Mouse (Mus musculus): ENCODE data around the gene Sh2b2.

The Sh2b2 gene

GRCm38 (mm10) chr5:136240381-136240780 lies 6.0 kb downstream of the Sh2b2 start:
- WGBS, result 90% methylated on average over 1 of the region's 1 CpGs

GRCm38 (mm10) chr5:136237607-136238006 lies 8.7 kb downstream of the Sh2b2 start:
- 20% methylated on average over 19 of the region's 19 CpGs for WGBS

GRCm38 (mm10) chr5:136236611-136237010 lies 9.7 kb downstream of the Sh2b2 start:
- 83% methylated on average over 5 of the region's 5 CpGs for WGBS

- 89% methylated on average over 4 of the region's 4 CpGs for WGBS
Observed at GRCm38 (mm10) chr5:136230348-136231035, 15.9 kb downstream of the Sh2b2 start.

- WGBS, result 59% methylated on average over 7 of the region's 7 CpGs
Observed at GRCm38 (mm10) chr5:136226246-136226876, 20.0 kb downstream of the Sh2b2 start.

- 86% methylated on average over 12 of the region's 12 CpGs for WGBS
Observed at GRCm38 (mm10) chr5:136218585-136218984, 27.8 kb downstream of the Sh2b2 start.

- WGBS, result 74% methylated on average over 4 of the region's 4 CpGs
Observed at GRCm38 (mm10) chr5:136217932-136218381, 28.4 kb downstream of the Sh2b2 start.

- WGBS, result 78% methylated on average over 18 of the region's 18 CpGs
Observed at GRCm38 (mm10) chr5:136217004-136217665, 29.2 kb downstream of the Sh2b2 start.

- 45% methylated on average over 5 of the region's 5 CpGs for WGBS
Observed at GRCm38 (mm10) chr5:136215958-136216357, 30.4 kb downstream of the Sh2b2 start.

- 97% methylated on average over 3 of the region's 3 CpGs for WGBS
Observed at GRCm38 (mm10) chr5:136215211-136215610, 31.1 kb downstream of the Sh2b2 start.

- 76% methylated on average over 5 of the region's 5 CpGs for WGBS
Observed at GRCm38 (mm10) chr5:136213716-136214115, 32.6 kb downstream of the Sh2b2 start.

GRCm38 (mm10) chr5:136212716-136213115 lies 33.6 kb downstream of the Sh2b2 start:
- WGBS, result 92% methylated on average over 11 of the region's 11 CpGs

GRCm38 (mm10) chr5:136211341-136212102 lies 34.8 kb downstream of the Sh2b2 start:
- WGBS, result 88% methylated on average over 14 of the region's 14 CpGs

GRCm38 (mm10) chr5:136210549-136210948 lies 35.8 kb downstream of the Sh2b2 start:
- WGBS, result 78% methylated on average over 5 of the region's 5 CpGs

GRCm38 (mm10) chr5:136201832-136202231 lies 44.5 kb downstream of the Sh2b2 start:
- WGBS, result 18% methylated on average over 7 of the region's 7 CpGs

- 25% methylated on average over 11 of the region's 11 CpGs for WGBS
Observed at GRCm38 (mm10) chr5:136199526-136199925, 46.8 kb downstream of the Sh2b2 start.

GRCm38 (mm10) chr5:136198474-136199391 lies 47.6 kb downstream of the Sh2b2 start, which contains the start of gene Prkrip1:
Gene Prkrip1, minus strand, starts transcription at chr5:136198963.
- under 1% methylated on average over 62 of the region's 62 CpGs for WGBS

- 81% methylated on average over 7 of the region's 7 CpGs for WGBS
Observed at GRCm38 (mm10) chr5:136191870-136192269, 54.5 kb downstream of the Sh2b2 start.

GRCm38 (mm10) chr5:136186723-136187122 lies 59.6 kb downstream of the Sh2b2 start:
- WGBS, result 27% methylated on average over 4 of the region's 4 CpGs

- 69% methylated on average over 7 of the region's 7 CpGs for whole genome bisulfite sequencing
Observed at GRCm38 (mm10) chr5:136183766-136184165, 62.6 kb downstream of the Sh2b2 start.

GRCm38 (mm10) chr5:136182830-136183229 lies 63.5 kb downstream of the Sh2b2 start:
- WGBS, result 79% methylated on average over 4 of the region's 4 CpGs
